Mouse (Mus musculus): ENCODE results near the gene Dlg4.
A peak's percentile ranks its signal among the peaks of the same experiment; 100 is the strongest.

Gene Dlg4

DNA sequence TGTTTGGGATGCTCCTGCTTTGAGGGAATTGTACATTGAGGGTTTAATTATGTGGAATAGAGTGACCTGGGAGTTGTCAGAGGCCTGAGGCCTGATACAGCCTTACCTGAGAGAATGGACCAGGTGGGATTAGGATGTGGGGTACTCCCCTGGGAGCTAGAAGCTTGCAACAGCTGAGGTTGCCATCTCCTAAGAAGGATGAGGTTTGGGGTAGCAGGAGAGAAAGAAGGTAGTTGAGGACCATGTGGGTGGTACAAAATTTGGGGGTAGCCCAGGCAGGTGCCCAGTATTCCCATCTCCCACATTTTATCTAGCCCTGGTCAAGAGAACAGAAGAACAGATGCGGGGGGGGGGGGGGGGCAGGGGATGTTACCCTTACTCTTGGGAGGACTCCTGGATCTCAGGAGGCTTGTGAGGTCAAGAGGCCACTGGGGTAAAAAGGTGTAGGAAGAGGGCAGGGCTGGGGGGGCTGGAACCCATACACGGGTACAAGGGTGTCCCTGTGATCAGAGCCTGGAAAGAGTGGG is 2.8 kb downstream of the Dlg4 start:
- DNase-seq (ENCODE audit: low read depth): no peak

DNA sequence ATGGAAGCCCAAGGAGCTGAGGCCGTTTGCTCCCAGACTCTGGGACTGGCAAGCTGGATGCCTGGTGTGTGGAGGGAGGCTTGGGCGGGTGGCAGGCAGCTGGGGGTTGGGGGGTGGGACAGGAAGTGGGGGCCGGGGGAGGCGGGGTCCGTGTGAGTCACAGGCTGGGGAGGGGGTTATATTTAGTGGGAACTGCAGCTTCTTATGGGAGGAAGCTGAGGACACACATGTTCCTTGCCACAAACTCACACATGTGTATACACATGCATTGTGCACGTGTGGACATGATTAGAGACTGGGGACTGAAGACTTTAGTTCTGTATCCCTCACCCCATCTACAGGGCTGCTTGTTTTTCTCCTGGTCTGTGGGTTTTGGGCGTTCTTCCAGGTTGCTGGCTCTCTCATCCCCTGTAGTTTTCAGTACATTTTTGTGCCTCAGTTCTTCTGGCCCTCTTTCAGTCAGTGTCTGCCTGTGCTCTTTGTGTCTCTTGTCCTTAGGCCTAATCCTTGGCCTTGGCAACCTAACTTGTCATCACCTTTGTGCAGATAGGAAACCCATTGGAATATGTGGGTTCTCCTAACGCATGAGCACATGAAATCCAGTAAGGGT is 3.4 kb downstream of the Dlg4 start:
- DNase-seq (ENCODE audit: low read depth): peak; percentile 81

DNA sequence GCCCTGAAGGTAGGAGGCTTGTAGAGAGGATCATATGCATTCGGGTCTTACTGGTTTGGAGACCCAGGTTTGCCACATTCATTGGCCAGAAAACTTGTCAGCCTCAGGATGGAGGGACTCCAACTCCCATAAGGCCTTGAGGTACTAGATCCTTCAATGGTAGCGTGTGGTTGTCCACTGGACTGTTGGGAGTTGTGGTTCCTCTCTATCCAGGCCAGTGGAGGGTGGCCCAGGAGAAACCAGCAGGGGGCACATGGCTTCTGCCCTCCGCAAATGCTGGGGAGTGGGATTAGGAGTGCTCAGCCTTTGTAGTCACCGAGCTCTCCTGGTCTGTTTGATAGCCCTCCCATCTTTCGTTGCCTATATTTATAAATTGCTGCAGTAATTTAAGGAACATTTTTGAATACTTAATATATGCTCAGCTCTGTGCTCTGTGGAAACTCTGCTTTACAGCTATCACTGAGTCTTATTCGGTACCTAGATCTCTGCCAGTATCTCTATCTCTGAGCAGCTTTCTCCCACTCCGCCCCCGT is 4.1 kb downstream of the Dlg4 start:
- peak; percentile 94 for DNase-seq (ENCODE audit: low read depth)

DNA sequence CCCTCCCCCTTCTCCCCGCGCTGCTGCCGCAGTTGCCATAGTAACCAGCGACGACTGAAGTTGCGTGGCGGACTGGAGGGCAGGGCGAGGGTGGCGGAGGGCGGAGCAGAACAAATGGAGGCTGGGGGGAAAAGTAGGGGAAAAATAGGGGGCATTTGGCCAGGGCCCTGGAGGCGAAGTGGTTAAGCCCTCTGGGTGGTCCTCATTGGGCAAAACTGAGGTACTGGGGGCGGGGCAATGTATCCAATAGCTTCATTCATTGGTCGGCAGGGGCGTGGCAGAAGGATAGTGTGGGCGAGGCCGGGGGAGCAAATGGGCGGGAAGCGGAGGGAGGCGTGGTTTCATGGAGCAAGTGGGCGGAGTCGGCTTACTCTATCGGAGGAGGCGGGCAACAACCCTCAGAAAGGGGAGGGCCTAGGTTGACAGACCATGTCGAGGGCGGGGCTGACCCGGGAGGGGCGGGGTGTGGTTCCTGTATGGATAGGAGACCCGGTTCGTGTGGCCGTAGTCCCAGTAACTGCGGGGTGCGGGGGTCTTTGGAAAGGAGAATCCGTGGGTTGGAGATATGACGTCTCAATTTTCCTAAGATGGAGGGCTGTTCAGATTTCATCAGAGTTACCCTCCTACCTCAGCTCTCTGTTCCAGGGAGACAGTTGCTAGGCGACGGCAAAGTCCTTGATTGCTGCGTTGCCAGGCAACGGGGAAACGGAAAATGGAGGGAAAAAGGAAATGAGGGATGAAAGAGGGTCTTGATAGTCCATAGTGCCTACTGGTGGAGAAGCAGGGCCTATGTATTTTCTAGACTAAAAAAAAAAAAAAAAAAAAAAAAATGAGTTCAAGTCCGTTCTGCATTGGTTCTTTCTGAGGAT is 4.8 kb downstream of the Dlg4 start:
- DNase-seq (ENCODE audit: low read depth): peak; percentile 98

DNA sequence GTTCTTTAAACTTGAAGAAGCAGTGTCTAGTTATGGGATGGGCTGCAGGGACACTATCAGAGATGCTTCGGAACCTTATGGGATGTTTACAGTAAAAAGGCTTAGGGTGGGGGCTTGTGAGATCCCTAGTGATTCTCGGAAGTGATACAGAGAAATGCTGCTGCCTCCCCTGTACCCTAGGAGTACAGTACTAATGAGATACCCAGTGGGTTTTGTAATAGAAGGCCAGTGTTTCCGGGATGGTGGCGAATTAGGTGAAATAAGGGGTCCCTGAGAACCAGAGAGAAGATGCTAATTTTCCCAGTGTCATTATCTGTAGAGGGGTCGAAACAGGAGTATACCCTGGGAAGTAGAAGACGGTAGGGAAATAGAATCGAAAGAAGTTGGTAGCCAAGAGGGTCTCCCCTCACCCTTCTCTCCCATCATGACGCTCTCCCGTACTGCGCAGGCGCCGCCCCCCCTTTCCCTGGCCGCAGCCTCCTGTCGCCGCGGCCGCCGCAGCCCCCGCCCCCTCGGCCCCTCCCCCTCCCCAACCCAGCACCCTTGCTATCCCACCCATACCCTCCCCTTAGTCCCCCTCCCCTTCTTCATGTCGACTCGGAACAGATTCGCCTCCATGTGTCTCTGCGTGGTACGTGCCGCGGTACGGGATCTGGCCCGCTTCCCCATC is 6.9 kb downstream of the Dlg4 start:
- DNase-seq (ENCODE audit: low read depth): no peak

DNA sequence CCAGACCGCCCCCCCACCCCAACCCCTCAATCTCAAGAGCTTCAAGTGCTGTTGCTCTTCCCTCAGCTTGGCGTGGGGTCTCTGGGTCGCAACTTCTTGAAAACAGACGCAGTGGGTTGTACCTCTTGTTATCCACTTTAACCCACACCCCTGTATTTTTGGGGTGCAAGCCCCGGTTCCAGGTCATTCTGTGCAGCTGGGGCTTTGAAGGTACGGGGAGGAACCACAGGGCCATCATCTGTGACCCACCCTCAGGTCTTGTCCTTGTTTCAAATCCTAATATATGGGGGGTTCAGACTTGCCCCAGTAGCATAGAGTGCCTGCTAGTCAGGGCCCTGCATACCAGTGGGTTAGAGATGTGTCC is 7.4 kb downstream of the Dlg4 start:
- DNase-seq (ENCODE audit: low read depth): no peak

DNA sequence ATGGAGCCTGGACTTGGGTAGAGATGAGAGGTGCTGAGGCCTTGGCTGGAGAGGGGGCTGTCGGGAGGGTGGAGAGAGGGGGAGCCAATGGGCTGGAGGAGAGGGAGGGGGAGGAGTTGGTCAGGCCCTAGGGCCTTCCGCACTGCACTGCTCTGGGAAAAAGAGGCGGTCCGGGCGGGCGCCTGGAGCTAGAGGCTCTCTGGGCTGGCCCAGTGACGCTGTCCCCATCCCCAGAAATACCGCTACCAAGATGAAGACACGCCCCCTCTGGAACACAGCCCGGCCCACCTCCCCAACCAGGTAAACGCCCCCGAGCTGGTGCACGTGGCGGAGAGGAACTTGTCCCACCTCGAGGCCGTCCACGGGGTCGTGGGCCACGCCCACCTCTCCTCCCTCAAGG is 9.9 kb downstream of the Dlg4 start:
- no peak for DNase-seq (ENCODE audit: low read depth)

DNA sequence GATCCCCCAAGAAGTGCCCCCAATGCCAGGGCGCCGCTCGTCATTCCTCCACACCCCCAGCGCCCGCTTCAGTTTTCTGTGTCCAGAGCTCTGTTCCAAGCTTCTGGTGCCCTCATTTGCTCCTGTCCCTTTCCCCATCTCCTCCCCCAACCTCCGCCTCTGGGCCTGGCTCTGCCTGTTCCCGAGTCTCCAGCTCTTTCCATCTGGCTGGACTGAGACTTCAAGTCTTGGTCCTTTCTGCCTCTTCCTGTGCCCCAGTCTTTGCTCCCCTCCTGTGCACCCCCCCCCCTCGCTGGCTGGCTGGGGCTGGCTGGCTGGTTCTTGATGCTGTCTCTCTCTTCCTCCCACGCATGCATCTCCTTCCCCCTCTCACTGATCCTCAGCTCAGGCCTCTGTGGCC is 10.7 kb downstream of the Dlg4 start:
- DNase-seq (ENCODE audit: low read depth): no peak

DNA sequence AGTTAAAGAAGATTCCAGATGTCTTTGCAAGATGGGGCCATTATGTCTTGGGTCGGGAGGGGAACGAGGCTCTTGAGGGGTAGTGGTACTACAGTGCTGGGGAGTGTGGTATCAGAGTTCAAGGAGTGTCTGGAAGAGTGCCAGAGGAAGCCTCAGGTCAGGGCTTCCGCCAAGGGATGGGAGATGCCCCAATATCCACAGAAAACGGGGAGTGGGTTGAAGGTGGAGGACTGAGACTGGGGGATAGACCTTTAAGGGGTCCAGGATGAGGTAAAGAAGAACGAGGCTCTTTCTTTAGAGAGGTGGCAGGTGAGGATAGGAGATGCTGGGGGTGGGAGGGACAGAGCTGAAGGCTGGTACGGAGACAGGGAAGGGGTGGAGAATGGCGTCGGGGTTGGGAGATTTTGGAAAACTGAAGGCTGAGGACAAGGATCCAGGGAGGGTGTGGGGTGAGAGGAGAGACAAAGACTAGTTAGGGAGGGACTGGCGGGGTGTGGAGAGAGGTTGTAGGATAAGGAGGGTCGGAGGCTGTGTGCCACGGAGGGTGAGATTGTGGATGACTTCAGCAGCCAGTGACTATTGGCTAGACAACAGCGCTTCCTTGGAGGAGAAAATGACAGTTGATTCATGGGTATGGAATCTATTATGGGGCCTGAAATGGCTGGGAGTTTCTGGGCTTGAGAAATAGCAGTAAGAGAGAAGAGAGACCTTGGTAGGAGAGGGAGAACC is 11.8 kb downstream of the Dlg4 start:
- no peak for DNase-seq (ENCODE audit: low read depth)

DNA sequence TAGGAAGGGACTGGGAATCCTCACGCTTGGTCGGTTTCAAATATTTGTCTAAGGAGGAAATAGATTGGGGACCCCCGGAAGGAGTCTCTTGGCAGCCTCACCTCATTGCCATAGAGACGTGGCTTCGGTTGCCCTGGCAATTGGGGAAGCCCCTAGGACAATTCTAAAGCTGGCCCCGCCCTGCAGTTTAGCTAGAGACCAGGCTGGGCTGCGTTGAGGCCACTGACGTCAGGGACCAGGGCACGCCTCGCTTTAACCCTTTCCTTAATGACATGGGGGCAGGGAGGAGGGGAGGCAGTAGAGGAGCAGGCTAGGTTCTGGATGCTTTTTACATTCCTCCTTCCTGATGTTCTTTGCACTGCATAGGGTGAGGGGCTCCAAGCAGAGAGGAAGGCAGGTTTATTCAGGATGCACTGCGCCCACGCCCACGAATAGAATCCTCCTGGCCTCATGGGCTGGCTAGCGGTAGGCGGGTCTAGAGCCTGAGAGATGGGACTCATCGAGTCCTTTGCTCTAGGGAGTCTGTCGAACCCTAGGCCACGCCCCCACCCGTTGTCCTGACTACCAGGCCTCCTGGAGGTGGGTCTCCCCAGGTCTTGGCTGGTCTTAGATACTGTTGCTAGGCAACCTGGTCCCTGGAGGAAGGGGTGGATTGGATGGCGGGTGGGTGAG is 12.5 kb downstream of the Dlg4 start:
- no peak for DNase-seq (ENCODE audit: low read depth)

DNA sequence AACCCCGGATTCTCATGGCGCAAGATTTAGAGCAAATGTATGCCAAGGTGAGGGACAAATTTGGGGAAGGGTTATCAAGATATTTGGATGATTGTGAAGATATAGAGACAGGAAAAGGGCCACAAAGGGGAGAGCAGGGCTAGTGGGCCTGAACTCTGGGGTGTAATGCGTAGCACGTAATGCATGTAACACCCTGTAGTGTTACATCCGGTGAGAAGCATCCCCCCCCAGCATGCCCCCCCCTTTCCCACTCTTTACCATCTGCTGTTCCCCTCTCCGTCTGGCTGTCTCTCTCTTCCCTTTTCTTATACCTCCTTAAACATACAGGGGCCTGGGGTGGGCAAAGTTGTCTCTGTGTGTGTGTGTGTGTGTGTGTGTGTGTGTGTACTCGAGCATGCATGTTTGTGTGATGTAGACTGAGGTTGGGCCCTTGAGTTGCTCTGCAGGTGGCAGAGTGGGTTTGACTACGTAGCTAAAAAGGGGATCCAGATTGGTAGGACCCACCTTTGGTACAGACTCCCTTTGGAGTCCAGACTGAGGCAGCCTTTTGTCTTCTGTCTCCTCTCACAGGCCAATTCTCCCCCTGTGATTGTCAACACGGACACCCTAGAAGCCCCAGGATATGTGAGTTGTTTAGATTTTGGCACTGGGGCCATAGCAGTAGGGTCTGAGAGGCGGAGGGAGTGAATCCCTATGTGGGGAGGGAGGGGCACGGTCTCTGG is 13.2 kb downstream of the Dlg4 start:
- no peak for DNase-seq (ENCODE audit: low read depth)

DNA sequence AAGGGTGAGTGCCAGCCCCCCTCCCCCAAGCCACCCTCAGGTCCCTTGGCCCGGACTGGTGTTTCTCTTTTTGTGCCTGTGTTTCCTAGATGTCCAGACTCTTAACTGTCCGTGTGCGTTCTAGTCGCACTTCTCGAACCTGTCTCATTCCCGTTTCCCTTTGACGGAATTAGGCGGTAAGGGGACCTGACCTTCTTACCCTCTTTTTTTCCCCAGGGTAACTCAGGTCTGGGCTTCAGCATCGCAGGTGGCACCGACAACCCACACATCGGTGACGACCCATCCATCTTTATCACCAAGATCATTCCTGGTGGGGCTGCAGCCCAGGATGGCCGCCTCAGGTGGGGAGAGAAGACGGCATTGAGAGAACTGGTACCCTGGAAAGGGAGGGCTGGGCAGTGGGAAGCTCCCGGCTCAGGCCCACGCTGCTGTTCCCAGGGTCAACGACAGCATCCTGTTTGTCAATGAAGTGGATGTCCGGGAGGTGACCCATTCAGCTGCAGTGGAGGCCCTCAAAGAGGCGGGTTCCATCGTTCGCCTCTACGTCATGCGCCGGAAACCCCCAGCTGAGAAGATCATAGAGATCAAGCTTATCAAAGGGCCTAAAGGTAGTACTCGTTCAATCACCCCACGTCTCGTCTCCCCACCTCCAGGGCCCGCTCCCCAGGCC is 14.0 kb downstream of the Dlg4 start:
- no peak for DNase-seq (ENCODE audit: low read depth)

DNA sequence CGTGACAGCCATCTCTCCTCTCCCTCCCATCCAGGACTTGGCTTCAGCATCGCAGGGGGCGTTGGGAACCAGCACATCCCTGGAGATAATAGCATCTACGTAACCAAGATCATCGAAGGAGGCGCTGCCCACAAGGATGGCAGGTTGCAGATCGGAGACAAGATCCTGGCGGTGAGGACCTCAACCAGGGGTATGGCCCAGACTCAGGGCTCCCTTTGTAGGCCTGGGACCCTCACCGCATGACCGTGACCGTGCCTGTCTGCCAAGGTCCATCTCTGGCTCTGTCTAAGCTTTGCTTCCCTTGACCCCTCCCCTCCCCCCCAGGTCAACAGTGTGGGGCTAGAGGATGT is 14.6 kb downstream of the Dlg4 start:
- no peak for DNase-seq (ENCODE audit: low read depth)

DNA sequence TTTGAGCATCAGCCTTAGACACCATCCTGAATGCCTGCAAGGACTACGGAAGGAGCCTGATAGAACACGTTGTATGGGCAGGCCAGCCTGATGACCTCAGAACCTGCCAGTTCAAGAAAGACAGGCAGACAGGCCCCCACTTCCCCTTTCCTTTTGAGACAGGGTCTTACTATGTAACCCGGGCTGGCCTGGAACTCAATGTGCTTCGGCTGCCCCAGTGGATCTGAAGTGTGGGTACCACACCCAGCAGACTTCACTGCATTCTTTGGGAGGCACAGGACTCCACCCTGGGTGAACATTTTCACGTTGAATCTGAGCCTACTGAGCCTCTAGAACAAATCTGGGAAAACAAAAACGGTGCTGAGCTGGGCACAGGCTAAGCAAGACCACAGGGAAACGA is 21.4 kb downstream of the Dlg4 start:
- DNase-seq (ENCODE audit: low read depth): no peak

DNA sequence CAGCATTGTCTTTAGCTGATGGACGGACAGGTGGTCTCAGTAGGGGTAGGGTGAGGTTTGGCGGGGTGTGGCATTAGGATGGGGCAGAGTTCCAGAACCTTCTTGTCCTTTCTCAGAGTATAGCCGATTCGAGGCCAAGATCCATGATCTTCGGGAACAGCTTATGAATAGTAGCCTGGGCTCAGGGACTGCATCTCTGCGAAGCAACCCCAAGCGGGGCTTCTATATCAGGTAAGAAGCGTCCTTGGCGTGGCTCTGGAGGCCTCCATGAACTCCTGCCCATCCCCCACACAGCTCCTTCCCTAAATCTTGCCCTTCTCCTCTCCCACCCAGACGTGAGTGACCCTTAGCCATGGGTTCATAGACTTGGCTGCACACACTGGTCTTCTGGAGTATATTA is 22.9 kb downstream of the Dlg4 start:
- DNase-seq (ENCODE audit: low read depth): no peak

DNA sequence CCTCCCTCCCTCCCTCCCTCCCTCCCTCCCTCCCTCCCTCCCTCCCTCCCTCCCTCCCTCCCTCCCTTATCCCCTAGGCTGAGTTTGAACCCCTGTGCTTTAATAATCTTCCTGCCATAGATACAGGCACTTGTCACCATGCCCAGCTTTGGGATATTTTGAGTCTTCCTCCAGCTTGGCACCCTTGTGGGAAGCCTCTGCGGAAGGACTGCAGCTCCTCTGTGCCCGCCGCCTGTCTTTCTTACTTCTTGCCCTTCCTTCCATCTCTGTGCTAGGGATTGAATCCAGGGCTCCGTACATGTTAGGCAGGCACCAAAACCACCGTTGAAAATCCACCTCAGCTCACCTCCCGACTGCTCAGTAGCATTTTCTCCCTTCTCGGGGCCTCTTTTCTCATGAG is 23.4 kb downstream of the Dlg4 start:
- DNase-seq (ENCODE audit: low read depth): no peak

DNA sequence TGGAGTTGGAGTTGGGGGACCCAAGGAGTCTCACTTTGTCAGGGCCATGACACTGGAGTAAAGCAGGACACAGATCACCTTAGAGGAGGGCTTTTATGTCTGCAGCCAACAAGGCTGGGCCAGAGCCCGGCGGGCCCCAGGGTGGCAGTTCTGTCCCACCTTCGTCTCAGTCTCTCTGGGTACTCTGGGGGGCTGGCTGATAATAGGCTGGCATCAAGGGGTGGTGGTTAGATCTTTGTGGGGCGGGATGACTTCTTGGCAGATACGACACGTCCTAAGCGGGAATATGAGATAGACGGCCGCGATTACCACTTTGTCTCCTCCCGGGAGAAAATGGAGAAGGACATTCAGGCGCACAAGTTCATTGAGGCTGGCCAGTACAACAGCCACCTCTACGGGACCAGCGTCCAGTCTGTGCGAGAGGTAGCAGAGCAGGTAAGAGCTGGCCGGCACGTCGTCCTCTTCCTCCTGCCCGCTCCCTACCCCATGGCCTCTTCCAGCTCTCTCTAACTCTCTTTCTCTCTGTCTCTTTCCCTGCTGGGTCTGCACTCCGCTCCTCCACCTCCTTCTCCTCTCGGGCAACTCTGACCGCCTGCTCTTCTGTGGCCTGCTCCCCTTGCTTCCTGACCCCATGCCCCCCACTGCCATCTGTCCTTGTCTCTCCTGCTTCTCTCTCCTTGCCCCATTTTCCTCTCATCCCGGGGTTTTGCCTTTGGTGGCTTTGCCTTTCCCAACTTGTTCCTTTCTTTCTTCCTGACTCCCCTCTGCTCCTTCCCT is 25.8 kb downstream of the Dlg4 start:
- no peak for DNase-seq (ENCODE audit: low read depth)

DNA sequence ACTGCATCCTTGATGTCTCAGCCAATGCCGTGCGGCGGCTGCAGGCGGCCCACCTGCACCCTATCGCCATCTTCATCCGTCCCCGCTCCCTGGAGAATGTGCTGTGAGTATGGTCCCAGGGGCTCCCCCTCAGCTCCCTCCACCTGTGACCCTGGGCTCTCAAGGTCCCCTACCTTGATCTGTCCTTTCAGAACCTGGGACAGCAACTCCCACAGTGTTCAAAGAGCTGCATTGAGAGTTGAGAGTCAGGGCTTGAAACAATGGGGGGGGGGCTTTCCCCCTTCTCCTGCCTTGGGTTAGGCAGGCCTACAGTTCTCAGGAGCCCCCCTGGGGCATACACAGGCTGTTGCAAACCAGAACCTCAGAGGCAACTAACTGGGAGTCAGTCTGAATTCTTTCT is 26.9 kb downstream of the Dlg4 start:
- no peak for DNase-seq (ENCODE audit: low read depth)

DNA sequence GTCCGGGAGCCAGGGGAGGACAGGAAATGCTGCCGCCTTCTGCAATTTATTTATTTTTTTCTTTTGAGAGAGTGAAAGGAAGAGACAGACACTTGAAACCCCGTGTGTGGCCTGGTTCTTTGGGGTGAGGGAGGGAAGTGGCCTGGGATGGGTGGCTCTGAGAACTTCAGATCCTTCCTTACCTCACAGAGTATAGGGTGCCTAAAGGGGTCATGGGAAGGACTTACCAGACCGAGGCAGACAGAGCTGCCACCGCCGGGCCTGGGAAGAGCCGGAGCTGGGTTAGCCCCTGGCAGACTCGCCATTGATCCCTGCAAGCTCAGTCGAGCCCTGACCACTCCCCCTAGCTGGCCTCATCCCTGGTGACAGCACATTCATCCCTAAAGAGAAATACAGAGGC is 28.7 kb downstream of the Dlg4 start:
- DNase-seq (ENCODE audit: low read depth): no peak

DNA sequence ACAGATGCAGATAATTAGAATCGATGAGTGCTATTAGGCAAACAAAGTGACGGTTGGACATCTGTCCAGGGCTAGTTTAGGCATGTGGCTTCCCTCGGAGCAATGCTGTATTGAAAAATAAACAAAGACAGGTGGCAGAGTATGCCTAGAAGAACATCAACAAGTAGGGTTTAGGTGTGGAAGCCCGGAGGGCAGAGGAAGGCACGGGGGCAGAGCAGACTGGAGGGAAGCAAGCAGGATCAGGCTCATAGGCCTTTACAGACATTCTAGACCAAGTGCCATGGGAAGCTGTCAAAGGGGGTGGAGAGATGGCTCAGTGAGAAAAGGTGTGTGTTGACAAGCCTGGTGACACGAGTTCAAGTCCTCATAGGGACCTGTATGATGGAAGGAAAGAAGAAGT is 32.6 kb downstream of the Dlg4 start:
- no peak for DNase-seq (ENCODE audit: low read depth)

Data from 416B (cell line).